Mouse (Mus musculus) liver, embryonic 14.5 days (tissue): ENCODE data around the gene Prom2. TPM values are rescaled to one million over a fixed set of nuclear protein-coding genes. Genes with fewer than 3 reads are reported as not detected.

ENCODE experiments used
- ATAC-seq: fragments of 200-750 bp; cut with Nextera tagmentation; 2 replicates; pipeline ENCODE4 v1.8.0; 2017; ENCODE audit warnings: moderate number of reproducible peaks, mild to moderate bottlenecking, moderate library complexity; ENCODE audit not compliant: insufficient read depth
- DNase-seq, 3 experiments: peaks; one replicate each; pipeline ENCODE4 v3.0.0-alpha.2; 2012 to 2013; ENCODE audit warnings: low read depth in 3 of 3, low spot score in 3 of 3
- H3K27ac ChIP-seq: fragments of 300-500 bp; sonication (generic); 2 replicates; pipeline ENCODE4 v1.5.1; 2014; ENCODE audit warnings: moderate library complexity, mild to moderate bottlenecking, control low read depth, inconsistent platforms
- H3K27me3 ChIP-seq: fragments of 300-500 bp; sonication (generic); 2 replicates; pipeline ENCODE4 v1.6.1; 2014; ENCODE audit warnings: mild to moderate bottlenecking, low read length, moderate library complexity; ENCODE audit not compliant: control insufficient read depth, insufficient read depth
- H3K36me3 ChIP-seq: fragments of 300-500 bp; sonication (generic); replicated peaks from 2 replicates; pipeline ENCODE4 v1.6.1; 2014; ENCODE audit warnings: low read depth; ENCODE audit not compliant: control insufficient read depth, insufficient read depth
- H3K4me1 ChIP-seq, 2 experiments: fragments of 200-500 bp in 1 of 2; fragments of 300-500 bp in 1 of 2; sonication (generic) in 1 of 2; replicated peaks; 2 replicates each; pipeline ENCODE4 v1.6.1; 2012 to 2014; ENCODE audit warnings: antibody characterized with exemption in 1 of 2, inconsistent platforms in 1 of 2, low read length in 1 of 2; ENCODE audit not compliant: control insufficient read depth in 2 of 2, insufficient read depth in 2 of 2
- H3K4me2 ChIP-seq: fragments of 300-500 bp; sonication (generic); 2 replicates; pipeline ENCODE4 v1.6.1; 2014; ENCODE audit warnings: low read depth, mild to moderate bottlenecking, control low read depth, moderate library complexity
- H3K4me3 ChIP-seq, 2 experiments: fragments of 200-500 bp in 1 of 2; fragments of 300-500 bp in 1 of 2; sonication (generic) in 1 of 2; 2 replicates each; pipeline ENCODE4 v1.5.1; 2012 to 2014; ENCODE audit warnings: low read depth in 2 of 2, low read length in 2 of 2, mild to moderate bottlenecking in 2 of 2, control low read depth in 1 of 2, inconsistent platforms in 1 of 2, moderate library complexity in 1 of 2; ENCODE audit not compliant: insufficient read depth in 1 of 2
- H3K9ac ChIP-seq: fragments of 300-500 bp; sonication (generic); replicated peaks from 2 replicates; pipeline ENCODE4 v1.6.1; 2014; ENCODE audit warnings: mild to moderate bottlenecking, control low read depth, moderate library complexity
- H3K9me3 ChIP-seq: fragments of 300-500 bp; sonication (generic); 2 replicates; pipeline ENCODE4 v1.6.1; 2016; ENCODE audit warnings: low read length, mixed read lengths; ENCODE audit not compliant: control insufficient read depth
- CTCF ChIP-seq: IDR thresholded peaks from 2 replicates; pipeline ENCODE4 v1.5.1; 2016; ENCODE audit warnings: antibody characterized with exemption, low read depth, control low read depth
- EP300 ChIP-seq: IDR thresholded peaks from 2 replicates; pipeline ENCODE4 v1.6.1; 2016; ENCODE audit warnings: antibody characterized with exemption, low read depth
- WGBS: fragments of 180-500 bp; shearing (Covaris S2); extraction: QIAGEN DNeasy Blood & Tissue Kit; methylation state at CpG from one replicate; pipeline ENCODE4 v1.1.7; 2014; ENCODE audit not compliant: insufficient replicate concordance; 5-methylcytosine and 5-hydroxymethylcytosine counted together
- polyA plus RNA-seq, 2 experiments: library from polyadenylated mRNA; depleted of rRNA in 1 of 2; stranded (reverse) in 1 of 2; unstranded in 1 of 2; fragments of >200 nt; fragmentation: Nextera tagmentation in 1 of 2; extraction: Ambion mirVana in 1 of 2; gene quantifications; 2 replicates each; pipeline versions ENCODE4 v1.2.1 to v1.2.3; 2012 to 2014

The Prom2 gene
- polyA plus RNA-seq (2012; rRNA removed) (0.01 TPM in 1 of 2 replicates, not detected in the other), polyA plus RNA-seq (2014; fragmentation: Nextera tagmentation; extraction: Ambion mirVana) (not detected in 2 replicates)

- Histone ChIP-seq H3K9ac (no peak within 1 kb of the TSS), H3K9me3 (no peaks in the 10 kb centered on the region), H3K4me3 (no peak within 1 kb of the TSS), H3K36me3 (no peaks in the 10 kb centered on the region), H3K27ac (no peak within 1 kb of the TSS), H3K4me1 (no peaks in the 10 kb centered on the region), H3K4me2 (no peak within 1 kb of the TSS), H3K27me3 (peaks cover 33% of the 10 kb centered on the region)
- no peak for DNase-seq
- 9% methylated on average over 29 of the region's 29 CpGs for WGBS
- TF ChIP-seq EP300 (no peak), CTCF (no peak)
- no peak for ATAC-seq
These were observed at the start of gene Prom2 for GRCm38 (mm10) chr2:127541185-127541584. Prom2 (minus strand) TSS chr2:127541467.

GRCm38 (mm10) chr2:127590840-127591239 is 49.6 kb upstream of the Prom2 start:
- Histone ChIP-seq H3K4me3 (no peak overlapping the region), H3K9ac (no peak overlapping the region), H3K36me3 (peaks cover 6% of the 10 kb centered on the region), H3K4me2 (no peak overlapping the region), H3K4me1 (peaks cover 0 to 18% of the 10 kb centered on the region in 2 experiments; a peak in 2 of 4 replicates), H3K9me3 (no peaks in the 10 kb centered on the region), H3K27me3 (no peaks in the 10 kb centered on the region), H3K27ac (no peak overlapping the region)
- WGBS = 63% methylated on average over 4 of the region's 4 CpGs
- TF ChIP-seq EP300 (no peak), CTCF (0 out of 2 replicates have a peak, but pooled peaks have one; percentile 6)
- ATAC-seq (no peak), DNase-seq (no peak)

GRCm38 (mm10) chr2:127590204-127590603 is 48.9 kb upstream of the Prom2 start:
- H3K9me3 ChIP-seq = no peaks in the 10 kb centered on the region
- H3K36me3 ChIP-seq = peaks cover 6% of the 10 kb centered on the region
- H3K4me2 ChIP-seq = peak overlapping the region; percentile 15; the same call in 1 of the 2 replicates
- H3K27ac ChIP-seq = no peak overlapping the region
- no peak for DNase-seq
- no peak overlapping the region for H3K9ac ChIP-seq
- WGBS = 74% methylated on average over 15 of the region's 15 CpGs
- no peak overlapping the region for H3K4me3 ChIP-seq
- no peaks in the 10 kb centered on the region for H3K27me3 ChIP-seq
- no peak for ATAC-seq
- H3K4me1 ChIP-seq = peaks cover 0 to 18% of the 10 kb centered on the region in 2 experiments; a peak in 2 of 4 replicates
- TF ChIP-seq EP300 (no peak), CTCF (no peak)

GRCm38 (mm10) chr2:127588897-127589296 is 47.6 kb upstream of the Prom2 start:
- no peak overlapping the region for H3K9ac ChIP-seq
- DNase-seq = no peak
- H3K9me3 ChIP-seq = no peaks in the 10 kb centered on the region
- peak overlapping the region; percentile 76; the same call in 1 of the 2 replicates for H3K4me2 ChIP-seq
- no peaks in the 10 kb centered on the region for H3K36me3 ChIP-seq
- TF ChIP-seq CTCF = no peak
- TF ChIP-seq EP300 = no peak
- no peak for ATAC-seq
- H3K27ac ChIP-seq = no peak overlapping the region
- no peaks in the 10 kb centered on the region for H3K27me3 ChIP-seq
- no peak overlapping the region for H3K4me3 ChIP-seq
- H3K4me1 ChIP-seq = peaks cover 0 to 21% of the 10 kb centered on the region in 2 experiments; a peak in 3 of 4 replicates
- WGBS = 72% methylated on average over 9 of the region's 9 CpGs

- Histone ChIP-seq H3K9me3 (no peaks in the 10 kb centered on the region), H3K4me2 (peak overlapping the region; percentile 76), H3K4me3 (peak overlapping the region; percentile 69 to 94), H3K4me1 (peaks cover 0 to 21% of the 10 kb centered on the region in 2 experiments; a peak in 3 of 4 replicates), H3K9ac (peak overlapping the region; percentile 91), H3K36me3 (no peaks in the 10 kb centered on the region), H3K27ac (peak overlapping the region; percentile 74; the same call in 1 of the 2 replicates), H3K27me3 (no peaks in the 10 kb centered on the region)
- ATAC-seq (peak; percentile 44; the same call in 1 of the 2 replicates), DNase-seq (no peak)
- WGBS = 0% methylated on average over 22 of the region's 22 CpGs
- TF ChIP-seq CTCF (no peak), EP300 (no peak)
These were observed 46.2 kb upstream of the Prom2 start for GRCm38 (mm10) chr2:127587514-127587844.
